Mouse (Mus musculus): ENCODE measurements around the gene Prdm16. TPM values are rescaled to one million over a fixed set of nuclear protein-coding genes. Genes with fewer than 3 reads are reported as not detected.
A peak's percentile ranks its signal among the peaks of the same experiment; 100 is the strongest.

Gene Prdm16
- total RNA-seq, 2 experiments from 2014 or later: 8.2 to 9.6 TPM

- no peak for DNase-seq (ENCODE audit: extremely low spot score in 1 of 2, low spot score in 2 of 2)
- intact Hi-C loops (cut with DNase I): loop anchor here (5.0 kb wide), 1 partner anchor 122 kb away; no protein-coding TSS in a partner anchor
- TF ChIP-seq CTCF (IDR thresholded peaks at IDR 0.05): no peak
- no peak overlapping the region for H3K27ac ChIP-seq
- no peak overlapping the region for H3K4me3 ChIP-seq
Measured at GRCm38 (mm10) chr4:154325410-154325809, 311.3 kb downstream of the Prdm16 start.

- H3K4me3 ChIP-seq: no peak overlapping the region
- peak overlapping the region; percentile 66; the same call in 1 of the 2 replicates for H3K27ac ChIP-seq
- no peak for TF ChIP-seq CTCF (IDR thresholded peaks at IDR 0.05)
- no peak for DNase-seq (ENCODE audit: extremely low spot score in 1 of 2, low spot score in 2 of 2)
- intact Hi-C loops (cut with DNase I): no loop called here
Measured at GRCm38 (mm10) chr4:154313622-154313967, 323.1 kb downstream of the Prdm16 start.

GRCm38 (mm10) chr4:154312935-154313621, 323.6 kb downstream of the Prdm16 start:
- DNase-seq (ENCODE audit: extremely low spot score in 1 of 2, low spot score in 2 of 2): peak in 1 of 2 experiments; percentile 39
- peak overlapping the region; percentile 72; the same call in 1 of the 2 replicates for H3K27ac ChIP-seq
- no peak for TF ChIP-seq CTCF (IDR thresholded peaks at IDR 0.05)
- H3K4me3 ChIP-seq: no peak overlapping the region
- intact Hi-C loops (cut with DNase I): no loop called here

GRCm38 (mm10) chr4:154312143-154312812, 324.4 kb downstream of the Prdm16 start:
- no peak for DNase-seq (ENCODE audit: extremely low spot score in 1 of 2, low spot score in 2 of 2)
- H3K27ac ChIP-seq: peak overlapping the region; percentile 72; the same call in 1 of the 2 replicates
- no peak for TF ChIP-seq CTCF (IDR thresholded peaks at IDR 0.05)
- intact Hi-C loops (cut with DNase I): no loop called here
- H3K4me3 ChIP-seq: no peak overlapping the region

GRCm38 (mm10) chr4:154310576-154311262, 326.0 kb downstream of the Prdm16 start:
- Histone ChIP-seq H3K27ac (no peak overlapping the region), H3K4me3 (no peak overlapping the region)
- intact Hi-C loops (cut with DNase I): no loop called here
- DNase-seq (ENCODE audit: extremely low spot score in 1 of 2, low spot score in 2 of 2): no peak
- no peak for TF ChIP-seq CTCF (IDR thresholded peaks at IDR 0.05)

- no peak for DNase-seq (ENCODE audit: extremely low spot score in 1 of 2, low spot score in 2 of 2)
- intact Hi-C loops (cut with DNase I): no loop called here
- Histone ChIP-seq H3K27ac (no peak overlapping the region), H3K4me3 (no peak overlapping the region)
- no peak for TF ChIP-seq CTCF (IDR thresholded peaks at IDR 0.05)
Measured at GRCm38 (mm10) chr4:154309131-154309530, 327.5 kb downstream of the Prdm16 start.

- intact Hi-C loops (cut with DNase I): loop anchor here (1.0 to 5.0 kb wide), 2 partner anchors 137 to 229 kb away; no protein-coding TSS in a partner anchor
- DNase-seq (ENCODE audit: extremely low spot score in 1 of 2, low spot score in 2 of 2): peak; percentile 43 to 50
- TF ChIP-seq CTCF (IDR thresholded peaks at IDR 0.05): peak; percentile 80
- no peak within 1 kb of the TSS for H3K27ac ChIP-seq
- no peak within 1 kb of the TSS for H3K4me3 ChIP-seq
Measured at GRCm38 (mm10) chr4:154301466-154301881, 335.2 kb downstream of the Prdm16 start, which contains the start of gene Arhgef16. Gene Arhgef16, minus strand, starts transcription at chr4:154301676.

GRCm38 (mm10) chr4:154299541-154300271, 337.0 kb downstream of the Prdm16 start:
- no peak for DNase-seq (ENCODE audit: extremely low spot score in 1 of 2, low spot score in 2 of 2)
- no peak overlapping the region for H3K27ac ChIP-seq
- no peak for TF ChIP-seq CTCF (IDR thresholded peaks at IDR 0.05)
- H3K4me3 ChIP-seq: peak overlapping the region; percentile 15; the same call in 1 of the 2 replicates
- intact Hi-C loops (cut with DNase I): loop anchor here (5.0 kb wide), 1 partner anchor 227 kb away; no protein-coding TSS in a partner anchor

- intact Hi-C loops (cut with DNase I): no loop called here
- Histone ChIP-seq H3K4me3 (no peak overlapping the region), H3K27ac (no peak overlapping the region)
- DNase-seq (ENCODE audit: extremely low spot score in 1 of 2, low spot score in 2 of 2): no peak
- no peak for TF ChIP-seq CTCF (IDR thresholded peaks at IDR 0.05)
Measured at GRCm38 (mm10) chr4:154297761-154298160, 338.9 kb downstream of the Prdm16 start.

- DNase-seq (ENCODE audit: extremely low spot score in 1 of 2, low spot score in 2 of 2): no peak
- intact Hi-C loops (cut with DNase I): no loop called here
- Histone ChIP-seq H3K27ac (no peak overlapping the region), H3K4me3 (no peak overlapping the region)
- no peak for TF ChIP-seq CTCF (IDR thresholded peaks at IDR 0.05)
Measured at GRCm38 (mm10) chr4:154294262-154294731, 342.4 kb downstream of the Prdm16 start.

- TF ChIP-seq CTCF (IDR thresholded peaks at IDR 0.05): no peak
- H3K4me3 ChIP-seq: no peak overlapping the region
- intact Hi-C loops (cut with DNase I): no loop called here
- DNase-seq (ENCODE audit: extremely low spot score in 1 of 2, low spot score in 2 of 2): no peak
- no peak overlapping the region for H3K27ac ChIP-seq
Measured at GRCm38 (mm10) chr4:154293735-154294201, 342.9 kb downstream of the Prdm16 start.

All from left cerebral cortex, adult 2 months (tissue).